Mouse (Mus musculus) adrenal gland, adult 8-10 months (tissue): ENCODE measurements around the gene Cxcr3. TPM values are rescaled to one million over a fixed set of nuclear protein-coding genes. Genes with fewer than 3 reads are reported as not detected.

ENCODE experiments used
- total RNA-seq, 4 experiments: library from RNA; stranded (reverse); gene quantifications; 2 replicates each; pipeline ENCODE4 v1.2.4; 2022

Gene Cxcr3
- total RNA-seq, 4 experiments from 2014 or later = 0.38 to 1.2 (median 0.89) TPM

Other genes with a start within 250 kb of the Cxcr3 start
- 10 to 100 TPM; 33.6 to 44.9 (median 42.7) TPM for gene Taf1, start 201.5 kb downstream of the Cxcr3 start, total RNA-seq
- gene Ogt, start 94.2 kb downstream of the Cxcr3 start, total RNA-seq = 100 to 1,000 TPM; 180 to 279 (median 225) TPM
- not detected for gene Gm4779, start 60.2 kb upstream of the Cxcr3 start, total RNA-seq
- not detected for gene 8030474K03Rik, start 60.4 kb upstream of the Cxcr3 start, total RNA-seq
- 10 to 100 TPM in 1 of 4 experiments, 1 to 10 TPM in 3; 4.4 to 11.5 (median 5.7) TPM for gene Nhsl2, start 115.1 kb upstream of the Cxcr3 start, total RNA-seq